Mouse (Mus musculus) thymus, adult 2 months (tissue): ENCODE data around the gene Fbn1. TPM values are rescaled to one million over a fixed set of nuclear protein-coding genes. Genes with fewer than 3 reads are reported as not detected.

Source experiments
- DNase-seq: peaks from one replicate; pipeline ENCODE4 v3.0.0; 2021
- H3K27ac ChIP-seq: fragments of 200-500 bp; 2 replicates; pipeline ENCODE4 v1.5.1; 2012; ENCODE audit warnings: low read length, control low read depth; ENCODE audit not compliant: control insufficient read depth, insufficient read depth
- H3K27me3 ChIP-seq: fragments of 200-500 bp; 2 replicates; pipeline ENCODE4 v1.6.1; 2012; ENCODE audit warnings: mild to moderate bottlenecking, low read length, moderate library complexity, mixed read lengths; ENCODE audit not compliant: control insufficient read depth, insufficient read depth
- H3K36me3 ChIP-seq: fragments of 200-500 bp; 2 replicates; pipeline ENCODE4 v1.6.1; 2012; ENCODE audit warnings: mild to moderate bottlenecking, low read length, moderate library complexity; ENCODE audit not compliant: control insufficient read depth, insufficient read depth
- H3K4me1 ChIP-seq: fragments of 200-500 bp; replicated peaks from 2 replicates; pipeline ENCODE4 v1.6.1; 2012; ENCODE audit warnings: low read length; ENCODE audit not compliant: control insufficient read depth, insufficient read depth
- H3K4me3 ChIP-seq: fragments of 200-500 bp; 2 replicates; pipeline ENCODE4 v1.5.1; 2012; ENCODE audit warnings: mild to moderate bottlenecking, low read length, control low read depth, moderate library complexity; ENCODE audit not compliant: control insufficient read depth, insufficient read depth
- CTCF ChIP-seq: fragments of 200-500 bp; IDR thresholded peaks from 2 replicates; pipeline ENCODE4 v1.5.1; 2012; ENCODE audit warnings: mild to moderate bottlenecking, control low read depth, low read length, moderate library complexity, borderline replicate concordance; ENCODE audit not compliant: control insufficient read depth, poor library complexity, insufficient read depth; ENCODE audit errors: extremely low read depth
- POLR2A ChIP-seq: fragments of 200-500 bp; IDR thresholded peaks from 2 replicates; pipeline ENCODE4 v1.6.1; 2012; ENCODE audit warnings: mild to moderate bottlenecking, low read length, control low read depth, moderate library complexity; ENCODE audit not compliant: control insufficient read depth, poor library complexity, insufficient read depth; ENCODE audit errors: extremely low read depth
- WGBS: fragments of 180-500 bp; shearing (Covaris S2); methylation state at CpG from one replicate; pipeline ENCODE4 v1.1.7; 2018; 5-methylcytosine and 5-hydroxymethylcytosine counted together
- polyA plus RNA-seq: library from polyadenylated mRNA; depleted of rRNA; stranded (reverse); fragments of >200 nt; gene quantifications from 2 replicates; pipeline ENCODE4 v1.2.3, GENCODE M21; 2012

Gene Fbn1
- polyA plus RNA-seq, 1 experiment = 4.5 TPM

DNA sequence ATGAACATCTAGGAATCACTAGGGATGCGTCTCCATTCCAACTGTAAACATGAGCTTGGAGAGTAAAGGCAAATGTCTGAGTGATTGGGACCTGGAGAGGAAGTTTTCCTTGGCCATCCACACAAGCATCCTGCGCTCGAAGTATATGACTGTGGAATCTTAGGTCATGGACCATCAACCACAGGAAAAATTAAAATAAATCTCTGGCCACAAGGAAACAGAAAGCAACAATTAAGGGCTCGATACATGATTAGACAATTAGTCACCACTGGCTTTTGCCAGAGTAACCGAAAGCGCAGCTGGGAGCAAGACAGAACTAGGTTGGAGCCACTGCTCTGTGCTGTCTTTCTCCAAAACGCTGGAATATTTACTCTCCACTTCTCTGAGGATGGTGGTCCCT is 32.8 kb upstream of the Fbn1 start:
- no peak for DNase-seq
- Histone ChIP-seq H3K4me3 (no peak overlapping the region), H3K36me3 (no peaks in the 10 kb centered on the region), H3K4me1 (no peaks in the 10 kb centered on the region), H3K27me3 (no peaks in the 10 kb centered on the region), H3K27ac (no peak overlapping the region)
- WGBS = 92% methylated on average over 7 of the region's 7 CpGs
- TF ChIP-seq CTCF (no peak), POLR2A (no peak)

DNA sequence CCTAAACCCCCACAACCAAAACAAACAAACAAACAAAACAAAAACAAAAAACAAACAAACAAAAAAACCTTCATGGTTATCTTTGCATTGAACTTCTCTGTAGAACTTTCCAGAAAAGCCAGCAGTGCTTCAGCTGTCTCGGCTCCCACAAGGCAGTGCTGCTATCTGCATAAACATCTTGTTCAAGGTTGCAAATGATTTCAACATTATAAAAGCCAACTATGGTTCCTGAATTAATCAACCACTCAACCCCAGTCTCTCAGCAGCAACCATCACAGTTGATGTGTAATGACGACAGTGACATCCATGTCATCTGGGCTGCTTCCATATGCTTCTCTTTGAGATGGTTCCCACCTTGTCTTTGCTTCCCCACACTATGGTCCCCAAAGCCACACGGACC is 31.8 kb upstream of the Fbn1 start:
- 94% methylated on average over 3 of the region's 3 CpGs for WGBS
- TF ChIP-seq POLR2A (no peak), CTCF (no peak)
- no peaks in the 10 kb centered on the region for H3K4me1 ChIP-seq
- no peak overlapping the region for H3K4me3 ChIP-seq
- no peaks in the 10 kb centered on the region for H3K27me3 ChIP-seq
- H3K27ac ChIP-seq = no peak overlapping the region
- no peak for DNase-seq
- no peaks in the 10 kb centered on the region for H3K36me3 ChIP-seq

DNA sequence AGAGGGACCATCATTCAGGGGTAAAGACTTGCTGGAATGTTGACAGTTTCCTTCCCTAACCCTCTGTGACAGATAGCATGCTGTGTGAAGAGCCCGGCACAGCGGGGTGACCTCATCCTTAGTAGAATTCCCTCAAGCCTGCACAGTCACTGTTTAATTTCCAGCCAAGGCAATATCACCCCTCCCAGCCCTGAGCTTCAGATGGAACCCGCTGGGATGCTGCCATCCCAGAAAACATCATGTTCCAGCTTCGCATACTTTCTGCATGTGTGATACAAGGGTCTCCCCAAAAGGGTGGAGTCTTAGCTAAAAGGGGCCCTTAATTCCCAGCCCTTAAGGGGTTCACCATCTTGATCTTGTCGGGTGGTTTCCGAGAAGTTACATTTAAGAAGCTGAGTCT is 22.9 kb upstream of the Fbn1 start:
- TF ChIP-seq CTCF (no peak), POLR2A (no peak)
- DNase-seq = no peak
- no peak overlapping the region for H3K27ac ChIP-seq
- H3K4me1 ChIP-seq = no peaks in the 10 kb centered on the region
- H3K27me3 ChIP-seq = no peaks in the 10 kb centered on the region
- H3K36me3 ChIP-seq = no peaks in the 10 kb centered on the region
- 91% methylated on average over 6 of the region's 6 CpGs for WGBS
- no peak overlapping the region for H3K4me3 ChIP-seq

DNA sequence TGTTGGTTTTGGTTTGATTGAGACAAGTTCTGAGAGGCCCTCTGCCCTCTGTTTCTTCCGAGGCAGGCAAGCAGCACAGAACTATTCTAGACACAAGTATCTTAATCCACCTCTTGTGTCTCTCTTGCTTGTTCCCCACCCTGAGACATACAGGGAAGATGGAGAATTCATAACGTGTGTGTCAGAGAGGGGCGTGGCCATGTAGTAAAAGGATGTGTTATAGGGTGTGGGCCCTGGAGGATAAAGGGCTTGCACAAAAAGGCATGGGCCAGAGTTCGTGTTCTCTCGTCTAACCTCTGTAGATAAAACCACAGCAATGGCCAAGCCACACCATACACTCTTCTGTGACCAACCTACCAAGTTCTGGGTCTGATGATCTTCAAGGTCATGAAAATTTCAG is 18.8 kb upstream of the Fbn1 start:
- Histone ChIP-seq H3K4me1 (no peaks in the 10 kb centered on the region), H3K36me3 (no peaks in the 10 kb centered on the region), H3K4me3 (no peak overlapping the region), H3K27me3 (no peaks in the 10 kb centered on the region), H3K27ac (no peak overlapping the region)
- no peak for TF ChIP-seq CTCF
- TF ChIP-seq POLR2A = no peak
- no peak for DNase-seq
- WGBS = 89% methylated on average over 5 of the region's 5 CpGs

DNA sequence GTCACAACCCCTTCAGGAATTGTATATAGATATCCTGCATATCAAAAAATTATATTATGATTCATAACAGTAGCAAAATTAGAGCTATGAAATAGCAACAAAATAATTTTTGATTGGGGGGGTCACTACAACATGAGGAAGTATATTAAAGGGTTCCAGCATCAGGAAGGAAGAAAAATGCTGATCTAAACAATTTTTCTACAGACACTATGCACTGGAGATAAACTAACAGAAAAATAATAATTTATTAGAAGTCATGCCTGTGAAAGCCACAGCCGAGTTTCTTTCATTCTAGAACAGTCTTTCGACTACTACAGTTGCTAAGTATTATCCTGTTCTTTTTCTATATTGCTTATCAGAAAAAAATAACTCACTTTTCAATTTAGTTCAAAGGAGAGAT is 17.7 kb upstream of the Fbn1 start:
- H3K36me3 ChIP-seq = no peaks in the 10 kb centered on the region
- WGBS = 90% methylated on average over 2 of the region's 2 CpGs
- TF ChIP-seq CTCF = no peak
- no peak for TF ChIP-seq POLR2A

DNA sequence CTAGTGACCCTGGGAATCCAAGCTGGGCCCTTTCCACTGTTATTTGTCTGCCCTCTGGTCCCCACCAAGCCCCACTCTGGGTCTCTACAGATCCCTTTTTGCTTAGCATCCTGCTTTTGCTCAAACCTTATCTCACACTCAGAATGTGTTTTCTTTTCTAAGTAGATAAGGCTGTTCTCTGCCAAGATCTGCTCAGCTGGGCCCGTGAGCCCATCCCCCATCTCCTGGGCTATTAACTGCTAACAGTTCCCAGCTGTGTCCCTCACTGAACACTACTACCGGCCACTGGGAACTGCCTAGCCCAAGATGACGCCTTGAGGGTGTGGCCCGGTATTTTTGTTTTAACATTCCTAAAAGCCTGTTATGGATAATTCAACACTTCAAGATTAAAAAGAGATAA is 8.8 kb upstream of the Fbn1 start:
- no peak for DNase-seq
- no peak overlapping the region for H3K27ac ChIP-seq
- H3K4me1 ChIP-seq = no peaks in the 10 kb centered on the region
- TF ChIP-seq CTCF = no peak
- H3K4me3 ChIP-seq = no peak overlapping the region
- 84% methylated on average over 4 of the region's 4 CpGs for WGBS
- H3K27me3 ChIP-seq = no peaks in the 10 kb centered on the region
- no peaks in the 10 kb centered on the region for H3K36me3 ChIP-seq

More for the DNA sequence above, 17.7 kb upstream of the Fbn1 start:
- Histone ChIP-seq H3K4me1 (no peaks in the 10 kb centered on the region), H3K27me3 (no peaks in the 10 kb centered on the region), H3K4me3 (no peak overlapping the region), H3K27ac (no peak overlapping the region)
- DNase-seq = no peak

DNA sequence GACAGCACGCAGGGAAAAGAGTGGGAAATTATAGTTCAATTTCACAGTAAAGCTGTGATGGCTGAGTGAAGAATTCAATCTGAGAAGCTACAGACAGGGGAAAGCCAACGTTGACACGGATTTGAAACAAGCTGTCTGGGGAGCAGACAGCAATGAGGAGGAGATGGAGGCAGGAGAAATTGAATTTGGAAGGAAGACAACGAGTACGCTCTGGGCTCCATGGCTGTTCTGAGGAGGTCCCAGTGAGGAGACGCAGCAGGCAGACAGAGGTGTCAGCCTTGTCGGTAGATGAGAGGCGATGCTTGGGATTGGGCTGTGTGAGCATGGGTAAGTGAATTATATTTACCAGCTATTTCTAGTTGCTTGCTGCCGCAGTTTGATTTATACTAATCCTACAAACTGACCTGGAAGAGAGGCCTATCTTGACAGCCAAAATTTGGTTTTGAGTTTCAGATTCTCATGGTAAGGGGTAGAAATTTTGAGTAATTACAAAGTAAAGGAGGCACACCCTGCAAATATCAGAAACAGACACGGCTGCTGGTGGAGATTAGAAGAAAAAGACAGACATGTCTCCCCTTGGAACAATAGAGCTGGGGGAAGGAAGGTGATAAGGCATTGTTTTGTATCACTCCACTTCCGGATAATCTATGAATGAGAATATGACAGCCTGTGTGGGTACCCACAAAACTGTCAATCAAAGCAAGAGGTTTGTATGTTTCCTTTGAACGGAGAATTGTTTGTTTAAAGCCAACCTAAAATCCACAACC is 7.7 kb upstream of the Fbn1 start:
- Histone ChIP-seq H3K36me3 (no peaks in the 10 kb centered on the region), H3K4me1 (no peaks in the 10 kb centered on the region), H3K27me3 (no peaks in the 10 kb centered on the region), H3K4me3 (no peak overlapping the region), H3K27ac (no peak overlapping the region)
- TF ChIP-seq CTCF (no peak), POLR2A (no peak)
- WGBS = 79% methylated on average over 12 of the region's 12 CpGs
- no peak for DNase-seq
